Mouse (Mus musculus): ENCODE data around the gene Rhbg.

DNA sequence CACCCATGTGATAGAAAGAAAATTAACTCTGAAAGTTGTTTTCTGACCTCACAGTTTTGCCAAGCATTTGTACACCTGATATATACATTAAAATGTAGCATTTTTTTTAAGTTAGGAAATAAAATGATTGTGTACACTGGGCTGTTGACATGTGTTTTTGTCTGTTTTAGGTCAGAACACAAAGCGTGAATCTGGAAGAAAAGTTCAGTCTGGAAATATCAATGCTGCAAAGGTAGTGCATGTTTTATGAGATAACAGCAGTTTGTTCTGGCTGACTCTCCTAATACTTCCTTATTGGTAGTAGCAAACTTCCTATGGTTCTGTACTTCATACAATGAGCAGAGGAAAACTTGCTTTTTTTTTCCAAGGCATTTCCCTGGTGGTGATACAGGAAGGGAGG, 44.7 kb upstream of the Rhbg start:
- TF ChIP-seq CTCF (IDR thresholded peaks at IDR 0.05; ENCODE audit: low read depth): no peak
- TF ChIP-seq EP300 (optimal IDR thresholded peaks at IDR 0.05): no peak

Data from stomach, postnatal 0 days (tissue).